Mouse (Mus musculus) embryonic stem cell, embryonic (primary cell): ENCODE data around the gene Cnot6l.

Experiments
- CTCF ChIA-PET, 4 experiments: fragments of 300-600 bp in 2 of 4; fragments of 350-600 bp in 2 of 4; sonication (Branson Sonifier 250); formaldehyde crosslinking; loops; one replicate each; lab custom pipeline; 2022; ENCODE audit warnings: inconsistent platforms in 2 of 4; lab: Charles Lee
- POLR2A ChIA-PET, 4 experiments: fragments of 300-600 bp in 2 of 4; fragments of 350-600 bp in 2 of 4; sonication (Branson Sonifier 250); formaldehyde crosslinking; loops; one replicate each; lab custom pipeline; 2022; ENCODE audit warnings: antibody characterized with exemption in 4 of 4, inconsistent platforms in 1 of 4; lab: Charles Lee

Gene Cnot6l

DNA sequence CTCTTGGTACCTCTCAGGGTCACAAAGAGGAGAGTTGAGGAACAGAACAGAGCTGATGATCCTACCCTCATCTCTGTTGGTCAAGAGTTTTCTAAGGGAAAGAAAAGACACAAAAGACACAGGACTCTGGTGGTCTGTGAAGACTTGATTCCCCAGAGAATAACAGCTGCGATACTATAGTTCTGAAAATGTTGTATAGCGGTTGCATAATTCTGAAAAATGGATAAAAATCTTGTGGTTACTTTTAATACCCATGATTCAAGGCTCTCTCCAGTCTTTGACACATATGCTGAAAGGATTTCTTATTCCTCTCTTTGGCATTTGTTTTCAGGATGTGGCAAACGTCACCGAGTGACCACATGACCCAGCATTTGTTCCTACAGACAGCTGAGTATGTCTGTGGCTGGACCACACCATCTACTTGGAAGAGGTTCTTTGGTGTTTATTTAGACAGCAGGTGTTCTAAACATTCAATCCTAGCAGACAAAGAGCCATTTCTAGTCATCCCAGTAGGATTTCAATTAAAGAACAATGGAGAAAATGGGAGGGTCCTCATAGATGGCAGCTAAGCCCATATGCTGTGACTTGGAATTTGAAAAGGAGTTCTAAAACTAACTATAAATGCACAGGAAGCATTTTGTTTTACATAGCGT is 124.7 kb downstream of the Cnot6l start:
- ChIA-PET CTCF (no interaction called here), POLR2A (interaction anchor here in 1 of 4 experiments (0.6 kb wide), 1 partner anchor 123 kb away, joined by 3 read pairs; no protein-coding TSS in a partner anchor)

DNA sequence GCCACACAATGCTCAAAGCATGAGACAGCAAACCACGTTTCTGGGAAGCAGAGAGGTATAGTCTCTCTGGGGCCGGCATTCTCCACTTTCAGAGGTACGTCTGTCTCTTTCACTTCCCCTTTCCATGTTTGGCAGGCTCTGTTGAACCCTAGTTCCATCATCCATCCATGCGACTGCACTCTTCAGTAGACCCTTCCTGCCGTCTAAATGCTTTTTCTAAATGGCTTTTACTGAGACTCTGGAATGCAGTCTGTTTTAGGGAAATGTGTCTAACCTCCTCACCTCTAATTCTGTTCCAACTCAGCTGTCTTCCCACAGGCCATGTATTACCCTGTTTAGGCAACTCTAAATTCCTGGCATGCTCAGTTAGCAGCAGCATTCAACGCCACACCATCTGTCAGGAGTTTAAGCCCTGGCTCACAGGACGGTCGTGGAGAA is 126.3 kb downstream of the Cnot6l start:
- CTCF ChIA-PET: no interaction called here
- POLR2A ChIA-PET: no interaction called here

DNA sequence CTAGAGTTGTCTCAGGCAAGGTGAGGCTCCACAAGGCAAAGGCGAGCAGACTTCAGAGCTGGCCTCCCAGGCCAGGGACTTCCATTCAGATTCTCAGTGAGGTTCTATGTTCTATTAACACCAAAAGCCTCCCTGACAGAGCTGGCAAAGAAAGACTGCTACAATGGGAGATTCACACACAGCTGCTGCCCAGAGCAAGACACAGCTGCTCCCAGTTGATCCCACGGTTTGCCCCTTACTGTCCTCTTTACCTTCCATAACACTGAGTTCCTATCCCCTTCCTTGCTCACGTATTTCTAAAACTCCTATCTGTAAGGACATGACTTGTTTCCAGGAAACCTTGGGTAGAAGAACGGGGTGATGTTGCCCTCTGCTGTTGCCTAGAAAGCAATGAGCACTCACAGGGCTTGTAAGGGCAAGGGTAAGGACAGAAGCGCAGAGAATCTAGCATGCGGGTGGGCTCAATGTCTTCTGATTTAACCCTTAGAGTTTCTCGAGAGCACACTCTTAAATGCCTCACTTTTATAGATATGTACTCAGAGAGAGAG is 127.8 kb downstream of the Cnot6l start:
- POLR2A ChIA-PET: no interaction called here
- CTCF ChIA-PET: no interaction called here

DNA sequence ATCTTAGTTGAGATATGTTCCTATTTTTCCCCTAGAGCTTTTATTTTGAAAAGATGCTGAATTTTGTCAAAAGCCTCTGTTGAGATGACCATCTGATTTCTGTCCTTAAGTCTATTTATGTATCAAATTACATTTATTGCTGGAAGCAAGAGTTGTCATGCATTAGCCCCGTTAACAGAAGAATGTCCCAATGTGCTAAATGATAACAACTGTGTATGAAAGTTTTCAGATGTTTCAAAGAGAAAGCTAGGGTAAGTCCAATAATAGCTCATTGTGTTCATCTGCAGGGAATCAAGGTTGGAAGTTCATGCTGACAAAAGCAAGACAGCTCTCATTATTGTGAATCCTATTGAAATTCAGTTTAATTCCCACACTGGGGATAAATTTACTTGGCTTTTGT is 129.9 kb downstream of the Cnot6l start:
- ChIA-PET POLR2A (no interaction called here), CTCF (no interaction called here)

DNA sequence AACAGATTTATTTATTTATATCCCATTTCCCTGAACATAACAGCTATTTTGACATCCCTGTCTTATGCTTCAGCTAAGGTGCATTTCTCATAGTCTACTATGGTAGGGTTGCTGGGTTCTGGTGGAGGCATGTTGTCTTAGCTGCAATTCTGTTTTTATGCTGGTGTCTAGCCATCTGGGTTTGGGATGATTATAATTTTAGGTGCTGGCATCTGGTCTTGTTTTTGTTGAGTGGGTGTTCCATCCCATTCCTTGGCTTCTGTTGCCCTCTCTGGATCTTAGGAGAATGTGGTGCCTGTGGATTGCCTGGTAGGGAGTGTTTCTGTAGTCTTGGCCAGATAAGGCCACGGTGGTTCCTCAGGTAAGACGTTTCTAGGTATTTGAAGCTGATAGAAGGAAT is 134.2 kb downstream of the Cnot6l start:
- ChIA-PET CTCF (no interaction called here), POLR2A (no interaction called here)
